Mouse (Mus musculus): ENCODE data around the gene Rpl3.

GRCm38 (mm10) chr15:80090155-80090554, 1.5 kb downstream of the Rpl3 start:
- TF ChIP-seq POLR2A (IDR thresholded peaks at IDR 0.05; ENCODE audit: borderline replicate concordance, insufficient read depth, low read length) (no peak), CTCF (IDR thresholded peaks at IDR 0.05; ENCODE audit: borderline replicate concordance, insufficient read depth, low read depth, low read length) (no peak)

All from cerebellum, adult 2 months (tissue).